Mouse (Mus musculus) spleen, postnatal 10 days (tissue): ENCODE data around the gene Zmynd8.
A peak's percentile ranks its signal among the peaks of the same experiment; 100 is the strongest.

ENCODE experiments used
- DNase-seq, 2 experiments: peaks; one replicate each; pipeline ENCODE4 v3.0.0; 2021 to 2022; ENCODE audit warnings: low spot score in 2 of 2

Zmynd8 gene

GRCm38 (mm10) chr2:165858453-165859384 lies 40.1 kb downstream of the Zmynd8 start:
- no peak for DNase-seq

GRCm38 (mm10) chr2:165857841-165858426 lies 40.9 kb downstream of the Zmynd8 start:
- no peak for DNase-seq

- DNase-seq, result no peak
These were observed 41.4 kb downstream of the Zmynd8 start for GRCm38 (mm10) chr2:165857395-165857831.

GRCm38 (mm10) chr2:165856611-165857200 lies 42.1 kb downstream of the Zmynd8 start:
- DNase-seq, result no peak

GRCm38 (mm10) chr2:165855641-165856301 lies 43.0 kb downstream of the Zmynd8 start:
- DNase-seq, result no peak

GRCm38 (mm10) chr2:165854207-165854968 lies 44.4 kb downstream of the Zmynd8 start:
- peak in 1 of 2 experiments; percentile 44 for DNase-seq

DNA sequence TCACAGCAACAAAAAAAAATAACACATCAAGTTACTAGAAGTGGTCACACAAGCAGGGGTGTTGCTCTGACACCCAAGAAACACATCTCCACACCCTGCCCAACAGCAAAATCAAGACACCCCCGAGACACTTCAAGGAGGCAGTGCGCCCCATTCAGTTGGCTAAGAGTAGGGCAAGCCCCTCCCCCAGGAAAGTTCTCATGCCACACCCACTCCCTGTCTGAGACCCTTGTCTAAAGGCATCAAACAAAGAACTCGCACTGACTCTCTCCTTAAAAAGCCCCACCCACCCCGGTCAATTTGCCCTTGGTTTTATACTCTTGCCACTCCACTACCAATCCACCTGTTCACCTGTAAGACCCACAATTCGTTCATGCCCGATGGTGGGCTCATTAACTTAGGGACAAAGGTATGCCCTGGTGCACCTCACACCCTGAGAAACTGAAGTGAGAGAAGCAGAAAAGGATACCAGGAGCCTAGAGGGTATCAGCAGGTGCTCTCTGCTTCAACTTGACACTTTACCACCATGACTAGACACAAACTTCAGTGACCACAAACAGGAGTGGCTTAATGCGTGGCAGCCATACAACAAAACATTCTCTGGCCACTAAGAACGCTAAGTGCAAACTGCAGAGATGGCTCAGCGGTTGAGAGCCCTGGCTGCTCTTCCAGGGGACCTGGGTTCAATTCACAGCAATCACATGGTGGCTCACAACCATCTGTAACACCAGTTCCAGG lies 45.8 kb downstream of the Zmynd8 start:
- no peak for DNase-seq

DNA sequence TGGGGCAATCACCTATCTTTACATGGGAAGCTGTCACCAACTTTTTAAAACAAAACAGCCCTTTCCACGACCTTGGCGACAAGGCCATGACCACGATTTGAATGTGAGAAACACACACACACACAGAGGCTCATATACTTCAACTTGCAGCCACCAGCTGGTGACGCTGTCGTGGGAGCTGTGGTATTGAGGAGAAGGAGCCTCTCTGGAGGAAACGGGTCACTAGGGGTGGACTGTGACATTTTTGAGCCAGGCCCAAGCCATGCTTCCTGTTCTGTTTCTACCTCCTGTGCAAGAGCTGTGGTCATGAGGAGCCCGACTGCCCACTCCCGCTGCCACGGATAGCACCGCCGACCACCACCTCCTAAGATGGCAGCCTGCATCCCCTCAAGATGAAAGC lies 46.4 kb downstream of the Zmynd8 start:
- peak in 1 of 2 experiments; percentile 36 for DNase-seq

DNA sequence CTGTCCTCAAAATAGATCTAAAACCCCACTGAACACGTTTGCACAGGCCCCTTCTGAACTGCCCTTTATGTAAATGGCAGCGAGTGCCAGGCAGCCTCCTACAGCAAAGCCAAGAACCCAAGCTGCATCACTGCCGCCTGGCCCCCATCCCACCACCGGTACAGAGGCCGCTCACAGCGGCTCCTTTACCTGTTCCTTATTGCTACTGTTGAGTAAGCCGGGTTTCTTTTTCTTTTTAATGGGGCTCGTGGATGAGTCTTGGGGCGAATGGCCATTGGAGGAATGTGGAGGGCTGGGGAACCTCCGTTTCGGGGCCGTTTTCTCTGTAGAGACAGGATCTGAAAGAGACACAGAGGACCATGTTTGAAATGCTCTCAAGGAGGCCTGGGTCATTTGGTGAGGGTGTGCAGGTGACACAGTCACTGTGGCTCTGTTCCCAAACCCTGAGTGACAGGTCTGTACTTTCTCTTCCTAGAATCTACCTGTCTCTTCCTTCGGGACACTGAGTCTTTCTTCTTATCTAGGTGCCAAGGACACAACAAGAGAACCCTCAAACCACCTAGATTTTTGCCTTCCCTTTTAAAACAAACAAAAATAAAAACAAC lies 46.9 kb downstream of the Zmynd8 start:
- DNase-seq, result no peak

DNA sequence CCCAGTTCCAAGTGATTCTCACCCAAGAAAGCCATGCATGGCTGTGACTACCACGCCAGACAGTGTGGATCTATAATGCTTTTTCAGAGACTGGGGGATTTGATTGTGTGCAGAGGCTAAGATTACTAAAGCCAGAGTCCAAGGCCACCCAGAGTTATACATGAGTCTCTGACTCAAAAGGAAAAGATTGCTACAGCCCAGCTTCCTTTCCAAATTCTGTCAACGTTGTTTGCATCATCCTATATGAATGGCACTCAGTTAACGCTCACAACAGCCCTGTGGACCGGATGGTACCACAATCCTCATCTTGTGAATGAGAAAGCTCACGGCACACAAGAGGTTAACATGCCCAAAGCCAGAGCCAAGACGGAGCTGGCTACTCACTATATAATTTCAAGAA lies 48.0 kb downstream of the Zmynd8 start:
- no peak for DNase-seq

- peak in 1 of 2 experiments; percentile 61 for DNase-seq
These were observed 49.7 kb downstream of the Zmynd8 start for GRCm38 (mm10) chr2:165849129-165849528.

DNA sequence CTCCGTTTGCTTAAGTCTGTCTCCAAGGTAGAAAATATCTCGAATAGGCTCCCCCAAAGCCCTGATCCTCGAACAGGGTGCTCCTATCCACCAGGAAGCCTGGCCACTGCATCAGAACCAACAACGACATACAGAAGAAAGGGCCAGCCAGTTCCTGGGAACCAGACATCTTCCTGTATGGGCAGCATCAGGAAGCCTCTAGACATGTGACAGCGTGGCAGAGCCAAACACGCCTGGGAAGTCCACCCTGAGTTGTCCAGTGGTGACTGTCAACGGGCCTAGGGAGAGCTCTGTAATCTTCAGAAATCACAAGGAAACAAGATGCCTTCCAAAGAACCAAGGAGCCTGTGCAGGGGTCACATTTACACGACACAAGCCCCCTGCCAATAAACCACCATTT lies 52.0 kb downstream of the Zmynd8 start:
- no peak for DNase-seq

DNA sequence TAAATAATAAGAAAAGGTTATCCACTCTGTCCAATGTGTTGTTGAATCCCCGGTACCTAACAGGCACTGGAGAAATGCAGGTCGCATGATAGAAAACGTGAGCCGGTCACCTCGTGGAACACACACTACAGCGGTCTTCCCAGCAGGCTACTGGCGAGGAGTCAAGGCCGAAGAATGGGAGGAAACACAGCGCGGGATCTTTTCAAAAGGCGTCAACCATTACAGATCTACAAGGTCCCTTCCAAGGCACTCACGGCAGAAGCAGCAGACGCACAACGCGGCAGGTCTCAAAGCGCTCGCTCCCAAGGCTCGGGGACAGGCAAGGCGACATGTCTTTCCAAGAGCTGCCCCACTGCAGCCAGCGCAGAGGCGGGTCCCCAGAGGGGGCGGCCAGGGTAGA lies 53.3 kb downstream of the Zmynd8 start:
- no peak for DNase-seq

DNA sequence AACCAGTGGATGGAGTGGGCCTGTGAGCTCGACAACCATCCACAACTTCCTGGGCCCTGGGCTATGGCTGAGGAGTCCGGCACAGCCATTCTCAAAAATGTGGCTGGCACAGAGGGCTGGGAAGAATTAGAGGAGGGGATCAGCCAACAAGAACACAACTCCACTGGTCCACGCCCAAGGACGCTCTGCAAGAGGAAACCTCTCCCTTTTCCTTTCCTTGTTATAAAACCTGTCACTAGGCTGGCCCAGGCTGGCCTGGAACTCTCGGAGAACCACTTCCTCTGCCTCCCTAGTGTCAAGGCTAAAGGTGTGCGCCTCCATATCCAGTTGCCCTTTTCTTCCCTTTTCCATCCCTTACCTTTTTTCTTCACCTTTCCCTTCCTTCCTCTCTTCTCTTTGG lies 55.5 kb downstream of the Zmynd8 start:
- no peak for DNase-seq

DNA sequence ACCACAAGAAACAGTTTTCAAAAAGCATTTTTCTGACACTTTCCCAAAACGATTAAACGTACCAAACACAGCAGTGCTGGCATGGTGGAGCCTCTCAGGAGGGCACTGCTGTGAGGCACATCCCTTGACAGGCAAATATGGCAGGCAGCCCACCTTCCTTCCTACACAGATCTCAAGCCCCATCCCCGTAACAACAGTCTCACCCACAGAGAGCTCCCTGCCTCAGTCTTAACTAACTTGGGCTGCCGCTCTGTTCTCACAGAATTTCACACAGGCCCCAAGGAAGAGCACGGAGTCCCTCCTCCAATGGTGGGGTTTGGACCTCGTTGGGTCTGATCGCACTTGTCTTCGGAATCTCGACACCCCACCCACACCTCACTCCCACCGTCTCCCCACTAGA lies 56.6 kb downstream of the Zmynd8 start:
- DNase-seq, result no peak

DNA sequence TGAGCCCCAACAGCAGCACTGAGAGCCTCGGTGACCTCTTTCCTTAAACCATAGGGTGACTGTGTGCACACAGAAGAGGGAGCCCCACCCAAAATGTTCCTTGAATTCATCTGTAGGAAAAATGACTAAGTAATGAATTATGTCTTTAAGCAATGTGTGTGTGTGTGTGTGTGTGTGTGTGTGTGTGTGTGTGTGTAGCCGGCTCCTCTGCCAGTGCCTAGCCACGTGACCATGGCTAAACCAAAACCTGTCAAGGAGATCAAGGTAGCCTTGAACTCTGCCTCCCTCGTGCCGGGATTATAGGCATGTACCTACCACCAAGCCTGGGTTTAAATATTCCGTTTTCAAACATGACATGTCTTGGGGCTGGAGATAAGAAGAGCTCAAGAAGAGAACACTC lies 57.0 kb downstream of the Zmynd8 start:
- no peak for DNase-seq

DNA sequence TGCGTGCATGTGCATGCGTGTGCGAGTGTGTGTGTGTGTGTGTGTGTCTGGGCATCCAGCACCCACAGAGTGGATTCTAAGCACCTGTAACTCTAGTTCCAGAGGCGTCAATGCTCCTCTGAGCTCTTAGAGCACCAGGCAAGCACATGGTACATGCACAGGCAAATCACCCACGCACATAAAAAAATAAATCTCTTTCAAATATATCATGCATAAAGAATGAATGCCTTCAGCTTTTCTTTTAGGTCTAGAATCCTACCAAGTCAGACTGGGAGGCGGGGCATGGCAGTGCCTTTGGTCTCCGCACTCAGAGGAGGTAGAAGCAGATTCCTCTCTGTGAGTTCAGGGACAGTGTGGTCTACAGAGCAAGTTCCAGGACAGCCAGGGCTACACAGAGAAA lies 58.0 kb downstream of the Zmynd8 start:
- DNase-seq, result no peak

DNA sequence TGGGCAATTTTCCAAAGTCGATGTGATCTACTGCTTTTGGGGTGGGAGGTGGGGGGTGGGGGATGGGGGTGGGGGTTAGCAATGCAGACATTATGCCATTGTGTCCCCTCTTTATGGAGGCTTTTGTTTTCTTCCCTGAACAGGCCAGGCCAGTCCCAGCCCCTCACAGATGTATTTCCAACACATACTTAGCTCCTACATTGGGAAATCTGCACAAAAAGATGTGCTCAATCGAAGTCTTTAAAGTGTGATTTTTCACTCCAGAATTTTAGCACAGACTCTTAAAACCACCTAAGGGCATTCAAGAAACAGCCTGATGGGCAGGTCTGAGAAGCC lies 59.5 kb downstream of the Zmynd8 start:
- DNase-seq, result no peak

DNA sequence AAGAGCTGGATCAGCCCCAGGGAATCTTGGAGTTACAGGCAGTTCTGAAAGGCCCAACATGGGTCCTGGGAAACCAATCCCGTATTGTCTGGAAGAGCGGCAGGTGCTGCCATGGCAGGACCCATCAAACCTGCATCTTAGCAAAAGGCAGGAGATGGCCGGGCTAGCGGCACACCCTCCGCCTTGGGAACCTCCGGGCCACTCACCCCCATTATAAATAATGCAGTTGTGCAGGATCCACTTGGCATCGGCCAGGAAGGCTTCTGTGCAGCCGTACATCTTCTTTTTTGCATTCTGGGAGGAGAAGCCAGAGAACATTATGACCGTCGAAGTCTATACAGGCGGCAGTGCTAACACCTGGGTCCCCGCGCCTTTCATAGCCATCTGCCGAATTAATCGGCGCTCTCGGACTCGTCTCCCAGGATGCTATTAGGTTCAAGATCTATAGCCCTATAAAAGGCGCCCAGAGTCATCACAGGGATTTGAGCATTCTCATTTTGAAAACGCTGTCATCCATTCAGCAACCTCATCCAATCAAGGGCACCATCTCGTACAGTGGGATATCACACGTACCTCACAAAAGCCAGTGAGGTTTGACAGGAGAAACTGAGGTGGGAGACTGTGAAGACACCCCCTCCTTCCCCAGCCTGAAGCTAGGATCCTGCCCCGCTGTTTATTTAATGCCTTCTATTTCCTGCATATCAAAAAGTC lies 60.1 kb downstream of the Zmynd8 start:
- no peak for DNase-seq

DNA sequence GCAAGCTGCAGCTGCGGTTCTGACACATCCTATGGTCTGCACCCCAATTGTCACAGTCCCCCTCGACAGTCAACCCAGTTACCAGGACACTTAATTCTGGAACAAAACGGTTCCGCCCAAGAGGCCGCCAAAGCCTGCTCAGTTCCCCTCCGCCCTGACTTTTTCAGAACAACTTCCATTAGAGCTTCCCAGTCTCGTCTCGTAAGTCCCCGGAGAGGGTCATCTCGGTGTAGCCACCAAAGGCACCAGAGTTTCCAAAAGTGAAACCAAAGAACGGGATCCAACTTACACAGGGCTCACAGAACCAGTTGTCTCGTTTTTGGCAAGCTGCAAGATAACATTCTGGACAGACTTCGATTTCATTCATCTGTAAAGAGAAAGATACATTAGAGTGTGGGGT lies 64.2 kb downstream of the Zmynd8 start:
- no peak for DNase-seq
